10 mouse cellular contexts compared by ENCODE assay signal in genomic region chr9:21598198-21598597, GRCm38 (mm10). TPM values are rescaled to one million over a fixed set of nuclear protein-coding genes. Genes with fewer than 3 reads are reported as not detected.
DNase-seq lines count a peak whose midpoint lies in the region; ATAC-seq and TF ChIP-seq lines count a peak whose summit lies in the region.
"Had no signal": no experiment of that assay in that cellular context is flagged by ENCODE, and none has a peak within 500 bp of the region (broad histone marks: within the 10 kb centered on the region; RNA-seq: fewer than 3 reads in every experiment).

No protein-coding gene starts in this region.

- H3K9me3 ChIP-seq in lung, embryonic 14.5 days (ENCODE audit: low read depth, low read length) = no peaks in the 10 kb centered on the region
- H3K9me3 ChIP-seq in kidney, embryonic 16.5 days (ENCODE audit: low read length) = no peaks in the 10 kb centered on the region
- H3K9me3 ChIP-seq: embryonic facial prominence, embryonic 13.5 days had no signal

- 34% methylated on average over 2 of the region's 2 CpGs for whole genome bisulfite sequencing in cerebellum, adult 2 months
- 27% methylated on average over 2 of the region's 2 CpGs for WGBS in spleen, adult 2 months
- WGBS in lung, embryonic 14.5 days = 26% methylated on average over 2 of the region's 2 CpGs
- 29% methylated on average over 2 of the region's 2 CpGs for WGBS in kidney, embryonic 16.5 days

- no peak for TF ChIP-seq POLR2A in cerebellum, adult 2 months (IDR thresholded peaks at IDR 0.05; ENCODE audit: borderline replicate concordance, insufficient read depth, low read length)
- no peak for TF ChIP-seq POLR2A in spleen, adult 2 months (IDR thresholded peaks at IDR 0.05; ENCODE audit: low read depth, low read length)

- TF ChIP-seq CTCF in cerebellum, adult 2 months (IDR thresholded peaks at IDR 0.05; ENCODE audit: borderline replicate concordance, insufficient read depth, low read depth, low read length) = peak; percentile 41; the same call in 1 of the 2 replicates
- TF ChIP-seq CTCF in spleen, adult 2 months (IDR thresholded peaks at IDR 0.05; ENCODE audit: extremely low read depth, insufficient read depth, insufficient read length, insufficient replicate concordance) = peak; percentile 47; the same call in 1 of the 2 replicates
- TF ChIP-seq CTCF in lung, embryonic 14.5 days (IDR thresholded peaks at IDR 0.05; ENCODE audit: low read depth) = peak; percentile 30

- H3K4me1 ChIP-seq in cerebellum, adult 2 months (ENCODE audit: control insufficient read depth, insufficient read depth, low read length) = no peaks in the 10 kb centered on the region; the same call in 1 of the 2 replicates
- peaks cover 6% of the 10 kb centered on the region; the same call in 1 of the 2 replicates for H3K4me1 ChIP-seq in spleen, adult 2 months (ENCODE audit: control insufficient read depth, insufficient read depth, insufficient read length)
- H3K4me1 ChIP-seq in lung, embryonic 14.5 days (ENCODE audit: insufficient read depth) = no peaks in the 10 kb centered on the region
- H3K4me1 ChIP-seq in kidney, embryonic 16.5 days (ENCODE audit: insufficient read depth, low read length) = peaks cover 11% of the 10 kb centered on the region

- H3K4me3 ChIP-seq in cerebellum, adult 2 months (replicated peaks; ENCODE audit: insufficient read depth, low read depth, low read length) = no peak overlapping the region
- no peak overlapping the region for H3K4me3 ChIP-seq in spleen, adult 2 months (ENCODE audit: extremely low read depth, insufficient read depth, insufficient read length)
- H3K4me3 ChIP-seq in lung, embryonic 14.5 days (ENCODE audit: low read depth, low read length) = no peak overlapping the region
- no peak overlapping the region for H3K4me3 ChIP-seq in kidney, embryonic 16.5 days (ENCODE audit: low read length)
- H3K4me3 ChIP-seq: embryonic facial prominence, embryonic 13.5 days had no signal

- no peak overlapping the region for H3K27ac ChIP-seq in cerebellum, adult 2 months (ENCODE audit: insufficient read depth, low read length)
- no peak overlapping the region for H3K27ac ChIP-seq in spleen, adult 2 months (ENCODE audit: insufficient read depth, low read length)
- no peak overlapping the region for H3K27ac ChIP-seq in lung, embryonic 14.5 days (ENCODE audit: low read depth)
- no peak overlapping the region for H3K27ac ChIP-seq in kidney, embryonic 16.5 days (ENCODE audit: low read length)
- H3K27ac ChIP-seq: embryonic facial prominence, embryonic 13.5 days had no signal

- H3K9ac ChIP-seq in lung, embryonic 14.5 days = no peak overlapping the region
- no peak overlapping the region for H3K9ac ChIP-seq in kidney, embryonic 16.5 days (replicated peaks; ENCODE audit: low read length)
- H3K9ac ChIP-seq: embryonic facial prominence, embryonic 13.5 days had no signal

- H3K27me3 ChIP-seq in cerebellum, adult 2 months (ENCODE audit: control insufficient read depth, insufficient read depth, low read length) = no peaks in the 10 kb centered on the region
- H3K27me3 ChIP-seq in spleen, adult 2 months (ENCODE audit: control insufficient read depth, insufficient read depth, low read length) = no peaks in the 10 kb centered on the region
- H3K27me3 ChIP-seq in lung, embryonic 14.5 days (ENCODE audit: insufficient read depth, low read length) = no peaks in the 10 kb centered on the region
- H3K27me3 ChIP-seq in kidney, embryonic 16.5 days (ENCODE audit: insufficient read depth, low read length) = no peaks in the 10 kb centered on the region
- H3K27me3 ChIP-seq: embryonic facial prominence, embryonic 13.5 days had no signal

- DNase-seq in cerebellum, adult 2 months = no peak
- no peak for DNase-seq in cerebellum, adult 9-11 months
- DNase-seq in spleen, adult 2 months (ENCODE audit: low read depth in 1 of 2, low spot score in 2 of 2) = peak in 1 of 2 experiments; percentile 38
- no peak for DNase-seq in spleen, adult 12 weeks (ENCODE audit: low spot score)
- DNase-seq in lung, embryonic 14.5 days = peak; percentile 41
- no peak for DNase-seq in ovary, adult 18-20 months (ENCODE audit: low spot score)
- no peak for DNase-seq in heart, postnatal 4 days
- DNase-seq: kidney, adult 9 months had no signal

- H3K4me2 ChIP-seq in lung, embryonic 14.5 days = no peak overlapping the region
- H3K4me2 ChIP-seq in kidney, embryonic 16.5 days (replicated peaks; ENCODE audit: low read depth, low read length) = no peak overlapping the region
- H3K4me2 ChIP-seq: embryonic facial prominence, embryonic 13.5 days had no signal

- H3K36me3 ChIP-seq in spleen, adult 2 months (ENCODE audit: control insufficient read depth, insufficient read depth, low read length) = no peaks in the 10 kb centered on the region; the same call in 1 of the 2 replicates
- H3K36me3 ChIP-seq in lung, embryonic 14.5 days (ENCODE audit: insufficient read depth) = peaks cover 20% of the 10 kb centered on the region
- H3K36me3 ChIP-seq in kidney, embryonic 16.5 days (ENCODE audit: insufficient read depth, low read length) = no peaks in the 10 kb centered on the region

- ATAC-seq in lung, embryonic 14.5 days (ENCODE audit: insufficient read depth) = no peak
- ATAC-seq in kidney, embryonic 16.5 days (ENCODE audit: low FRiP score, low TSS enrichment) = no peak

RNA-seq across cellular contexts. Expression of gene Yipf2, which starts 5.6 kb away (rescaled TPM):
- polyA plus RNA-seq in cerebellum, adult 2 months (2012; rRNA removed) = 30.9 and 31.3 TPM in 2 replicates
- polyA plus RNA-seq in spleen, adult 2 months (2012; rRNA removed) = 22.0 and 29.0 TPM in 2 replicates
- 17.0 and 17.9 TPM in 2 replicates for polyA plus RNA-seq in lung, embryonic 14.5 days (2014; fragmentation: Nextera tagmentation; extraction: Ambion mirVana)
- total RNA-seq in heart, postnatal 4 days (2021) = 1 to 10 TPM; 6.6 to 7.7 TPM
- 40.1 and 43.8 TPM in 2 replicates for polyA plus RNA-seq in kidney, embryonic 16.5 days (2015; fragmentation: Nextera tagmentation; extraction: Ambion mirVana)

RNA-seq across cellular contexts. Expression of gene Timm29, which starts 5.7 kb away (rescaled TPM):
- polyA plus RNA-seq in cerebellum, adult 2 months (2012; rRNA removed) = 53.1 and 53.4 TPM in 2 replicates
- polyA plus RNA-seq in spleen, adult 2 months (2012; rRNA removed) = 14.9 and 17.6 TPM in 2 replicates
- polyA plus RNA-seq in lung, embryonic 14.5 days (2014; fragmentation: Nextera tagmentation; extraction: Ambion mirVana) = 35.6 and 36.3 TPM in 2 replicates
- 10 to 100 TPM; 32.3 to 36.4 TPM for total RNA-seq in heart, postnatal 4 days (2021)
- 29.3 and 30.7 TPM in 2 replicates for polyA plus RNA-seq in kidney, embryonic 16.5 days (2015; fragmentation: Nextera tagmentation; extraction: Ambion mirVana)

RNA-seq across cellular contexts. Expression of gene Smarca4, which starts 17.8 kb away (rescaled TPM):
- polyA plus RNA-seq in cerebellum, adult 2 months (2012; rRNA removed) = 88.8 and 96.7 TPM in 2 replicates
- 30.2 and 44.3 TPM in 2 replicates for polyA plus RNA-seq in spleen, adult 2 months (2012; rRNA removed)
- 106 and 114 TPM in 2 replicates for polyA plus RNA-seq in lung, embryonic 14.5 days (2014; fragmentation: Nextera tagmentation; extraction: Ambion mirVana)
- total RNA-seq in heart, postnatal 4 days (2021) = 10 to 100 TPM; 74.5 to 80.1 TPM
- 91.2 and 104 TPM in 2 replicates for polyA plus RNA-seq in kidney, embryonic 16.5 days (2015; fragmentation: Nextera tagmentation; extraction: Ambion mirVana)

RNA-seq across cellular contexts. Expression of gene Carm1, which starts 51.5 kb away (rescaled TPM):
- 51.0 and 57.1 TPM in 2 replicates for polyA plus RNA-seq in cerebellum, adult 2 months (2012; rRNA removed)
- polyA plus RNA-seq in spleen, adult 2 months (2012; rRNA removed) = 59.3 and 87.8 TPM in 2 replicates
- 69.4 and 76.5 TPM in 2 replicates for polyA plus RNA-seq in lung, embryonic 14.5 days (2014; fragmentation: Nextera tagmentation; extraction: Ambion mirVana)
- 10 to 100 TPM; 70.5 to 79.0 TPM for total RNA-seq in heart, postnatal 4 days (2021)
- 27.1 and 32.1 TPM in 2 replicates for polyA plus RNA-seq in kidney, embryonic 16.5 days (2015; fragmentation: Nextera tagmentation; extraction: Ambion mirVana)
